In genomic region chr8:123817747-123818146, GRCm38 (mm10) we compare ENCODE assay signal across 16 mouse cellular contexts. TPM values are rescaled to one million over a fixed set of nuclear protein-coding genes. Genes with fewer than 3 reads are reported as not detected.
DNase-seq lines count a peak whose midpoint lies in the region; ATAC-seq and TF ChIP-seq lines count a peak whose summit lies in the region.
"Had no signal": no experiment of that assay in that cellular context is flagged by ENCODE, and none has a peak within 500 bp of the region (broad histone marks: within the 10 kb centered on the region; RNA-seq: fewer than 3 reads in every experiment).

No protein-coding gene starts in this region.

- H3K27ac ChIP-seq in kidney, postnatal 0 days = no peak overlapping the region
- H3K27ac ChIP-seq in midbrain, postnatal 0 days (ENCODE audit: low read depth, low read length) = no peak overlapping the region
- H3K27ac ChIP-seq in midbrain, embryonic 10.5 days (replicated peaks) = no peak overlapping the region
- no peak overlapping the region for H3K27ac ChIP-seq in stomach, postnatal 0 days (replicated peaks)
- H3K27ac ChIP-seq: limb, embryonic 12.5 days; lung, embryonic 15.5 days; neural tube, embryonic 12.5 days had no signal

- ATAC-seq in kidney, postnatal 0 days (replicated peaks; ENCODE audit: low FRiP score, low read depth) = no peak
- ATAC-seq in midbrain, postnatal 0 days (ENCODE audit: low FRiP score) = no peak
- ATAC-seq in stomach, postnatal 0 days (ENCODE audit: low FRiP score, low TSS enrichment) = no peak
- ATAC-seq: midbrain, embryonic 16.5 days had no signal

- no peaks in the 10 kb centered on the region for H3K27me3 ChIP-seq in kidney, postnatal 0 days (ENCODE audit: insufficient read depth, low read length)
- no peaks in the 10 kb centered on the region for H3K27me3 ChIP-seq in midbrain, postnatal 0 days (ENCODE audit: insufficient read depth, low read length)
- H3K27me3 ChIP-seq in midbrain, embryonic 10.5 days (ENCODE audit: low read depth, poor library complexity, severe bottlenecking) = no peaks in the 10 kb centered on the region
- H3K27me3 ChIP-seq in stomach, postnatal 0 days (ENCODE audit: control insufficient read depth, insufficient read depth, low read length) = no peaks in the 10 kb centered on the region
- H3K27me3 ChIP-seq: limb, embryonic 12.5 days; lung, embryonic 15.5 days; neural tube, embryonic 12.5 days had no signal

- DNase-seq in kidney, postnatal 0 days (ENCODE audit: low spot score) = no peak
- no peak for DNase-seq in kidney, postnatal 4 days
- DNase-seq in midbrain, postnatal 0 days (ENCODE audit: low spot score) = no peak
- no peak for DNase-seq in midbrain, embryonic 10.5 days (ENCODE audit: low spot score)
- DNase-seq in ZHBTc4 (ENCODE audit: low read depth, low spot score) = peak; percentile 68
- no peak for DNase-seq in stomach, postnatal 0 days (ENCODE audit: low spot score)
- DNase-seq in layer of hippocampus, adult 9-10 months (ENCODE audit: low spot score) = no peak
- DNase-seq: adrenal gland, postnatal 36 days; cerebellum, postnatal 25 days; heart, adult 18-20 months; thymus, postnatal 36 days had no signal

- 94% methylated on average over 11 of the region's 11 CpGs for WGBS in kidney, postnatal 0 days
- WGBS in midbrain, postnatal 0 days = 93% methylated on average over 11 of the region's 11 CpGs
- WGBS in midbrain, embryonic 10.5 days = 93% methylated on average over 11 of the region's 11 CpGs
- 88% methylated on average over 11 of the region's 11 CpGs for WGBS in stomach, postnatal 0 days

- peak; percentile 32; the same call in 1 of the 2 replicates for TF ChIP-seq CTCF in kidney, postnatal 0 days (IDR thresholded peaks at IDR 0.05; ENCODE audit: low read depth)
- TF ChIP-seq CTCF in midbrain, postnatal 0 days (IDR thresholded peaks at IDR 0.05) = peak; percentile 23
- TF ChIP-seq CTCF in stomach, postnatal 0 days (IDR thresholded peaks at IDR 0.05; ENCODE audit: low read depth) = peak; percentile 31; the same call in 1 of the 2 replicates

- H3K4me3 ChIP-seq in kidney, postnatal 0 days (replicated peaks; ENCODE audit: low read depth, low read length) = no peak overlapping the region
- H3K4me3 ChIP-seq in midbrain, postnatal 0 days (ENCODE audit: low read depth, low read length) = no peak overlapping the region
- H3K4me3 ChIP-seq in midbrain, embryonic 10.5 days = no peak overlapping the region
- H3K4me3 ChIP-seq in stomach, postnatal 0 days (ENCODE audit: low read depth, low read length) = no peak overlapping the region
- H3K4me3 ChIP-seq: erythroblast, embryonic 14.5 days; limb, embryonic 12.5 days; lung, embryonic 15.5 days; neural tube, embryonic 12.5 days had no signal

- no peak overlapping the region for H3K4me2 ChIP-seq in kidney, postnatal 0 days (ENCODE audit: low read length)
- H3K4me2 ChIP-seq in midbrain, postnatal 0 days (ENCODE audit: low read depth, low read length, poor library complexity, severe bottlenecking) = no peak overlapping the region
- H3K4me2 ChIP-seq in stomach, postnatal 0 days (replicated peaks; ENCODE audit: low read depth) = no peak overlapping the region
- H3K4me2 ChIP-seq: limb, embryonic 12.5 days; lung, embryonic 15.5 days; neural tube, embryonic 12.5 days had no signal

- no peaks in the 10 kb centered on the region; the same call in 1 of the 2 replicates for H3K4me1 ChIP-seq in kidney, postnatal 0 days (replicated peaks; ENCODE audit: insufficient read depth, low read length)
- H3K4me1 ChIP-seq in midbrain, postnatal 0 days (ENCODE audit: insufficient read depth, low read length) = no peaks in the 10 kb centered on the region
- H3K4me1 ChIP-seq in midbrain, embryonic 10.5 days = no peaks in the 10 kb centered on the region
- no peaks in the 10 kb centered on the region for H3K4me1 ChIP-seq in stomach, postnatal 0 days (replicated peaks; ENCODE audit: control insufficient read depth, insufficient read depth)
- H3K4me1 ChIP-seq: lung, embryonic 15.5 days; neural tube, embryonic 12.5 days had no signal

- H3K9me3 ChIP-seq in kidney, postnatal 0 days (replicated peaks; ENCODE audit: low read length) = no peaks in the 10 kb centered on the region
- no peaks in the 10 kb centered on the region for H3K9me3 ChIP-seq in midbrain, postnatal 0 days (ENCODE audit: low read length)
- 0 out of 2 replicates have a peak, but pooled peaks cover under 1% of the 10 kb centered on the region for H3K9me3 ChIP-seq in midbrain, embryonic 10.5 days (replicated peaks)
- no peaks in the 10 kb centered on the region for H3K9me3 ChIP-seq in stomach, postnatal 0 days (ENCODE audit: control insufficient read depth, low read length)
- H3K9me3 ChIP-seq: lung, embryonic 15.5 days; neural tube, embryonic 12.5 days had no signal

- no peak for TF ChIP-seq EP300 in stomach, postnatal 0 days (optimal IDR thresholded peaks at IDR 0.05)

- H3K9ac ChIP-seq in kidney, postnatal 0 days (ENCODE audit: low read depth, low read length) = no peak overlapping the region
- no peak overlapping the region for H3K9ac ChIP-seq in midbrain, postnatal 0 days (replicated peaks; ENCODE audit: low read length, poor library complexity, severe bottlenecking)
- no peak overlapping the region for H3K9ac ChIP-seq in stomach, postnatal 0 days (ENCODE audit: low read length)
- H3K9ac ChIP-seq: limb, embryonic 12.5 days; lung, embryonic 15.5 days; neural tube, embryonic 12.5 days had no signal

- no peaks in the 10 kb centered on the region for H3K36me3 ChIP-seq in kidney, postnatal 0 days (ENCODE audit: insufficient read depth, low read length)
- H3K36me3 ChIP-seq in midbrain, postnatal 0 days (ENCODE audit: insufficient read depth, low read length) = no peaks in the 10 kb centered on the region; the same call in 1 of the 2 replicates
- H3K36me3 ChIP-seq in midbrain, embryonic 10.5 days = peaks cover 80% of the 10 kb centered on the region
- no peaks in the 10 kb centered on the region for H3K36me3 ChIP-seq in stomach, postnatal 0 days (ENCODE audit: control insufficient read depth, insufficient read depth, low read length)

RNA-seq across cellular contexts. Expression of gene Rab4a, which starts 12.0 kb away (rescaled TPM):
- 58.2 and 62.3 TPM in 2 replicates for polyA plus RNA-seq in kidney, postnatal 0 days (2015; fragmentation: Nextera tagmentation; extraction: Ambion mirVana)
- 54.2 and 59.8 TPM in 2 replicates for total RNA-seq in midbrain, postnatal 0 days (2014; rRNA removed)
- 97.7 and 101 TPM in 2 replicates for polyA plus RNA-seq in midbrain, postnatal 0 days (2015; fragmentation: Nextera tagmentation; extraction: Ambion mirVana)
- polyA plus RNA-seq in midbrain, embryonic 10.5 days (2016; fragmentation: Nextera tagmentation; extraction: Ambion mirVana) = 67.6 and 71.0 TPM in 2 replicates
- 25.8 and 27.0 TPM in 2 replicates for polyA plus RNA-seq in stomach, postnatal 0 days (2015; fragmentation: Nextera tagmentation; extraction: Ambion mirVana)

RNA-seq across cellular contexts. Expression of gene Ccsap, which starts 42.3 kb away (rescaled TPM):
- 1.8 and 1.9 TPM in 2 replicates for polyA plus RNA-seq in kidney, postnatal 0 days (2015; fragmentation: Nextera tagmentation; extraction: Ambion mirVana)
- 9.9 and 16.3 TPM in 2 replicates for total RNA-seq in midbrain, postnatal 0 days (2014; rRNA removed)
- 5.2 and 5.5 TPM in 2 replicates for polyA plus RNA-seq in midbrain, postnatal 0 days (2015; fragmentation: Nextera tagmentation; extraction: Ambion mirVana)
- polyA plus RNA-seq in midbrain, embryonic 10.5 days (2016; fragmentation: Nextera tagmentation; extraction: Ambion mirVana) = 7.8 and 8.6 TPM in 2 replicates
- polyA plus RNA-seq in stomach, postnatal 0 days (2015; fragmentation: Nextera tagmentation; extraction: Ambion mirVana) = 0.91 and 1.2 TPM in 2 replicates
